37 mouse cellular contexts compared by ENCODE assay signal in the genomic region with DNA sequence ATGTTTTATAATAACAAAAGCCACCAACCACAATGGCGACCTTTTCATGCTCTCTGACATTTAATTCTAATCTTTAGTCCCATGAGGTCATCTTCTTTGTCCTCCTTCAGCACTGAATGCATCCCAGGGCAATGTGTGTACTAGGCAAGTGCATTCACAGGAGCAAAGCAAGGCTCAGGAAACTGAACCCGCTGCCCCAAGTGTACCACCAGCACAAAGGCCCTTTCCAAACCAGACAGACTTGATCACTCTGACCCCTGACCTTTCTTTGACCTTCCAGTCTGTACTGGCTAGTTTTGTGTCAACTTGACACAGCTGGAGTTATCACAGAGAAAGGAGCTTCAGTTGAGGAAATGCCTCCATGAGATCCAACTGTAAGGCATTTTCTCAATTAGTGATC. TPM values are rescaled to one million over a fixed set of nuclear protein-coding genes. Genes with fewer than 3 reads are reported as not detected.
DNase-seq lines count a peak whose midpoint lies in the region; ATAC-seq and TF ChIP-seq lines count a peak whose summit lies in the region.
"Had no signal": no experiment of that assay in that cellular context is flagged by ENCODE, and none has a peak within 500 bp of the region (broad histone marks: within the 10 kb centered on the region; RNA-seq: fewer than 3 reads in every experiment).

No protein-coding gene starts in this region.

- no peak for ATAC-seq in midbrain, embryonic 14.5 days (ENCODE audit: low FRiP score, low TSS enrichment)
- ATAC-seq in embryonic facial prominence, embryonic 14.5 days (ENCODE audit: low read depth): no peak
- ATAC-seq: forebrain, postnatal 0 days; Patski had no signal

- no peak for TF ChIP-seq POLR2A in lung, adult 2 months (IDR thresholded peaks at IDR 0.05; ENCODE audit: borderline replicate concordance, extremely low read depth, low read depth, low read length)

- H3K9me3 ChIP-seq in midbrain, embryonic 10.5 days (replicated peaks): no peaks in the 10 kb centered on the region
- H3K9me3 ChIP-seq in midbrain, embryonic 14.5 days (ENCODE audit: control insufficient read depth, low read length): no peaks in the 10 kb centered on the region
- no peaks in the 10 kb centered on the region for H3K9me3 ChIP-seq in ES-E14 (ENCODE audit: control insufficient read depth, insufficient read depth, low read depth, low read length)
- H3K9me3 ChIP-seq in embryonic facial prominence, embryonic 14.5 days (ENCODE audit: control insufficient read depth, low read length): no peaks in the 10 kb centered on the region
- H3K9me3 ChIP-seq: embryonic facial prominence, embryonic 15.5 days; forebrain, embryonic 12.5 days; G1E; heart, embryonic 12.5 days; hindbrain, embryonic 15.5 days; midbrain, embryonic 13.5 days had no signal

- peak overlapping the region; percentile 23; the same call in 1 of the 2 replicates for H3K27ac ChIP-seq in midbrain, embryonic 10.5 days (replicated peaks)
- H3K27ac ChIP-seq in midbrain, embryonic 14.5 days (replicated peaks; ENCODE audit: low read depth, low read length): no peak overlapping the region
- H3K27ac ChIP-seq in ES-E14 (ENCODE audit: insufficient read depth, low read depth, low read length, poor library complexity, severe bottlenecking): peak overlapping the region; percentile 57; the same call in 1 of the 2 replicates
- no peak overlapping the region for H3K27ac ChIP-seq in embryonic facial prominence, embryonic 14.5 days (replicated peaks; ENCODE audit: low read depth, low read length)

- in situ Hi-C loops in ES-E14 (cut with MboI; ENCODE audit: low sequenced_read_pairs in 2 of 2, unreplicated experiment in 2 of 2): no loop called here

- H3K9ac ChIP-seq in midbrain, embryonic 14.5 days (replicated peaks; ENCODE audit: low read length): no peak overlapping the region
- no peak overlapping the region for H3K9ac ChIP-seq in ES-E14 (ENCODE audit: insufficient read depth, low read depth, low read length, poor library complexity, severe bottlenecking)
- H3K9ac ChIP-seq in embryonic facial prominence, embryonic 14.5 days (ENCODE audit: low read depth, low read length): no peak overlapping the region
- H3K9ac ChIP-seq: embryonic facial prominence, embryonic 15.5 days; forebrain, embryonic 12.5 days; forebrain, postnatal 0 days; heart, embryonic 12.5 days; hindbrain, embryonic 15.5 days; midbrain, embryonic 13.5 days had no signal

- DNase-seq in midbrain, embryonic 10.5 days (ENCODE audit: low spot score): peak; percentile 61
- DNase-seq in midbrain, embryonic 14.5 days: no peak
- DNase-seq in ES-E14 (ENCODE audit: low read depth, low spot score) (no peak), R1 (ENCODE audit: low read depth, low spot score) (peak; percentile 47)
- peak; percentile 16 for DNase-seq in embryonic facial prominence, embryonic 14.5 days (ENCODE audit: low spot score)
- no peak for DNase-seq in lung, adult 2 months
- no peak for DNase-seq in urinary bladder, postnatal 25 days (ENCODE audit: low spot score)
- DNase-seq: adrenal gland, postnatal 25 days; B cell, adult 2 months; cerebellum, adult 11-12 months; cerebellum, adult 9-11 months; forebrain, postnatal 0 days; heart, adult 2 months; heart, postnatal 4 days; kidney, adult 18-20 months; layer of hippocampus, postnatal 36 days; left cerebral cortex, postnatal 4 days; lung, postnatal 36 days; thymus, adult 2 months had no signal

- peaks cover 41% of the 10 kb centered on the region for H3K4me1 ChIP-seq in midbrain, embryonic 10.5 days
- peaks cover 6% of the 10 kb centered on the region; the same call in 1 of the 2 replicates for H3K4me1 ChIP-seq in midbrain, embryonic 14.5 days (ENCODE audit: control insufficient read depth, insufficient read depth, low read length)
- H3K4me1 ChIP-seq in ES-E14 (ENCODE audit: control insufficient read depth in 2 of 2, insufficient read depth in 2 of 2, low read length in 2 of 2, poor library complexity in 1 of 2): peaks cover 12 to 26% of the 10 kb centered on the region in 2 experiments
- peaks cover 3% of the 10 kb centered on the region for H3K4me1 ChIP-seq in embryonic facial prominence, embryonic 14.5 days (ENCODE audit: control insufficient read depth, insufficient read depth, low read length)
- no peaks in the 10 kb centered on the region for H3K4me1 ChIP-seq in lung, adult 2 months (ENCODE audit: control insufficient read depth, insufficient read depth, low read length)

- H3K27me3 ChIP-seq in midbrain, embryonic 10.5 days (ENCODE audit: low read depth, poor library complexity, severe bottlenecking): peaks cover 12% of the 10 kb centered on the region; the same call in 1 of the 2 replicates
- H3K27me3 ChIP-seq in midbrain, embryonic 14.5 days (ENCODE audit: control insufficient read depth, insufficient read depth, low read length): no peaks in the 10 kb centered on the region
- no peaks in the 10 kb centered on the region for H3K27me3 ChIP-seq in embryonic facial prominence, embryonic 14.5 days (replicated peaks; ENCODE audit: control insufficient read depth, insufficient read depth, low read length)
- H3K27me3 ChIP-seq: embryonic facial prominence, embryonic 15.5 days; forebrain, embryonic 12.5 days; heart, embryonic 12.5 days; hindbrain, embryonic 15.5 days; midbrain, embryonic 13.5 days; Patski had no signal

- no peak overlapping the region for H3K4me3 ChIP-seq in midbrain, embryonic 10.5 days
- H3K4me3 ChIP-seq in midbrain, embryonic 14.5 days (replicated peaks; ENCODE audit: low read depth, low read length): no peak overlapping the region
- no peak overlapping the region for H3K4me3 ChIP-seq in ES-E14 (ENCODE audit: insufficient read depth in 1 of 2, low read depth in 1 of 2, low read length in 2 of 2, poor library complexity in 1 of 2, severe bottlenecking in 1 of 2)
- no peak overlapping the region for H3K4me3 ChIP-seq in embryonic facial prominence, embryonic 14.5 days (ENCODE audit: low read depth, low read length)
- no peak overlapping the region for H3K4me3 ChIP-seq in lung, adult 2 months (replicated peaks; ENCODE audit: extremely low read depth, low read depth, low read length)
- H3K4me3 ChIP-seq: embryonic facial prominence, embryonic 15.5 days; forebrain, embryonic 12.5 days; heart, adult 2 months; heart, embryonic 12.5 days; hindbrain, embryonic 15.5 days; midbrain, embryonic 13.5 days had no signal

- 38% methylated on average over 2 of the region's 2 CpGs for WGBS in midbrain, embryonic 10.5 days
- 18% methylated on average over 2 of the region's 2 CpGs for WGBS in midbrain, embryonic 14.5 days
- 53% methylated on average over 2 of the region's 2 CpGs for WGBS in embryonic facial prominence, embryonic 14.5 days
- WGBS in lung, adult 2 months: 63% methylated on average over 2 of the region's 2 CpGs

- peaks cover 21% of the 10 kb centered on the region for H3K36me3 ChIP-seq in midbrain, embryonic 10.5 days
- peaks cover 19% of the 10 kb centered on the region for H3K36me3 ChIP-seq in midbrain, embryonic 14.5 days (ENCODE audit: control insufficient read depth, insufficient read depth, low read length)
- H3K36me3 ChIP-seq in ES-E14 (ENCODE audit: control insufficient read depth, insufficient read depth, low read length, poor library complexity, severe bottlenecking): peaks cover 14% of the 10 kb centered on the region
- peaks cover 18% of the 10 kb centered on the region for H3K36me3 ChIP-seq in embryonic facial prominence, embryonic 14.5 days (ENCODE audit: control insufficient read depth, insufficient read depth, low read length)

- no peak overlapping the region for H3K4me2 ChIP-seq in midbrain, embryonic 14.5 days (ENCODE audit: low read length)
- H3K4me2 ChIP-seq in embryonic facial prominence, embryonic 14.5 days (ENCODE audit: low read depth, low read length): no peak overlapping the region
- H3K4me2 ChIP-seq: embryonic facial prominence, embryonic 15.5 days; forebrain, embryonic 12.5 days; heart, embryonic 12.5 days; hindbrain, embryonic 15.5 days had no signal

- TF ChIP-seq CTCF in lung, adult 2 months (IDR thresholded peaks at IDR 0.05; ENCODE audit: insufficient read depth, low read length): no peak

TF ChIP-seq in ES-E14, 5 proteins besides CTCF, POLR2A, EP300 and RAD21 (continues in another document):
- TF ChIP-seq HCFC1 (IDR thresholded peaks at IDR 0.05; ENCODE audit: borderline replicate concordance, insufficient read depth, low read length): no peak

RNA-seq across cellular contexts. Expression of a gene that starts 1.5 kb away (rescaled TPM):
- 39.7 and 45.1 TPM in 2 replicates for polyA plus RNA-seq in midbrain, embryonic 10.5 days (2016; fragmentation: Nextera tagmentation; extraction: Ambion mirVana)
- polyA plus RNA-seq in midbrain, embryonic 14.5 days (2014; fragmentation: Nextera tagmentation; extraction: Ambion mirVana): 28.1 and 41.7 TPM in 2 replicates
- total RNA-seq in ES-E14 (2012; rRNA removed): 47.9 and 57.7 TPM in 2 replicates
- polyA plus RNA-seq in embryonic facial prominence, embryonic 14.5 days (2014; fragmentation: Nextera tagmentation; extraction: Ambion mirVana): 27.9 and 30.0 TPM in 2 replicates
- polyA plus RNA-seq in lung, adult 2 months (2012; rRNA removed): 10.7 and 14.6 TPM in 2 replicates

RNA-seq across cellular contexts. Expression of a gene that starts 3.3 kb away (rescaled TPM):
- polyA plus RNA-seq in midbrain, embryonic 10.5 days (2016; fragmentation: Nextera tagmentation; extraction: Ambion mirVana): 5.0 and 6.8 TPM in 2 replicates
- 2.1 TPM in 1 of 2 replicates, not detected in the other for polyA plus RNA-seq in midbrain, embryonic 14.5 days (2014; fragmentation: Nextera tagmentation; extraction: Ambion mirVana)
- not detected in 2 replicates for total RNA-seq in ES-E14 (2012; rRNA removed)
- not detected in 2 replicates for polyA plus RNA-seq in embryonic facial prominence, embryonic 14.5 days (2014; fragmentation: Nextera tagmentation; extraction: Ambion mirVana)
- not detected in 2 replicates for polyA plus RNA-seq in lung, adult 2 months (2012; rRNA removed)
- total RNA-seq: common myeloid progenitor, adult 5-6 weeks; forebrain, postnatal 0 days; neutrophil, adult 5-6 weeks had no signal
- polyA plus RNA-seq: embryonic facial prominence, embryonic 15.5 days; forebrain, embryonic 12.5 days; forebrain, postnatal 0 days; G1E; heart, adult 2 months; heart, postnatal 0 days; hindbrain, embryonic 15.5 days; intestine, embryonic 14.5 days; kidney, postnatal 0 days; limb, embryonic 14.5 days; liver, embryonic 16.5 days; lung, embryonic 16.5 days; midbrain, embryonic 13.5 days; neural tube, embryonic 11.5 days; Patski; thymus, adult 2 months; urinary bladder, adult 2 months had no signal

RNA-seq across cellular contexts. Expression of a gene that starts 22.7 kb away (rescaled TPM):
- polyA plus RNA-seq in midbrain, embryonic 10.5 days (2016; fragmentation: Nextera tagmentation; extraction: Ambion mirVana): 114 and 118 TPM in 2 replicates
- 114 and 122 TPM in 2 replicates for polyA plus RNA-seq in midbrain, embryonic 14.5 days (2014; fragmentation: Nextera tagmentation; extraction: Ambion mirVana)
- 208 and 250 TPM in 2 replicates for total RNA-seq in ES-E14 (2012; rRNA removed)
- 132 and 140 TPM in 2 replicates for polyA plus RNA-seq in embryonic facial prominence, embryonic 14.5 days (2014; fragmentation: Nextera tagmentation; extraction: Ambion mirVana)
- polyA plus RNA-seq in lung, adult 2 months (2012; rRNA removed): 142 and 154 TPM in 2 replicates

RNA-seq across cellular contexts. Expression of a gene that starts 31.8 kb away (rescaled TPM):
- 61.7 and 69.7 TPM in 2 replicates for polyA plus RNA-seq in midbrain, embryonic 10.5 days (2016; fragmentation: Nextera tagmentation; extraction: Ambion mirVana)
- polyA plus RNA-seq in midbrain, embryonic 14.5 days (2014; fragmentation: Nextera tagmentation; extraction: Ambion mirVana): 73.9 and 100 TPM in 2 replicates
- total RNA-seq in ES-E14 (2012; rRNA removed): 39.1 and 59.4 TPM in 2 replicates
- polyA plus RNA-seq in embryonic facial prominence, embryonic 14.5 days (2014; fragmentation: Nextera tagmentation; extraction: Ambion mirVana): 52.6 and 55.0 TPM in 2 replicates
- 14.4 and 15.6 TPM in 2 replicates for polyA plus RNA-seq in lung, adult 2 months (2012; rRNA removed)

RNA-seq across cellular contexts. Expression of a gene that starts 54.7 kb away (rescaled TPM):
- polyA plus RNA-seq in midbrain, embryonic 10.5 days (2016; fragmentation: Nextera tagmentation; extraction: Ambion mirVana): 0.01 TPM in 1 of 2 replicates, not detected in the other
- 0.75 and 1.5 TPM in 2 replicates for polyA plus RNA-seq in midbrain, embryonic 14.5 days (2014; fragmentation: Nextera tagmentation; extraction: Ambion mirVana)
- 0.69 and 1.7 TPM in 2 replicates for total RNA-seq in ES-E14 (2012; rRNA removed)
- polyA plus RNA-seq in embryonic facial prominence, embryonic 14.5 days (2014; fragmentation: Nextera tagmentation; extraction: Ambion mirVana): 0.04 and 0.06 TPM in 2 replicates
- 0.80 and 1.2 TPM in 2 replicates for polyA plus RNA-seq in lung, adult 2 months (2012; rRNA removed)
- total RNA-seq: common myeloid progenitor, adult 5-6 weeks; megakaryocyte, adult 5-6 weeks had no signal
- polyA plus RNA-seq: G1E; heart, embryonic 12.5 days; heart, postnatal 0 days; intestine, embryonic 14.5 days; kidney, postnatal 0 days; liver, embryonic 16.5 days; lung, embryonic 16.5 days had no signal

Comparison
In these comparisons a context has a peak if more than half of its experiments do, and no peak if none do; other contexts are left out.
1. DNase-seq: peak in midbrain, embryonic 10.5 days (single experiment), R1 (single experiment) and embryonic facial prominence, embryonic 14.5 days (single experiment); none in midbrain, embryonic 14.5 days (single experiment), ES-E14 (single experiment), lung, adult 2 months (single experiment) and urinary bladder, postnatal 25 days (single experiment).
2. H3K27ac ChIP-seq: peak in midbrain, embryonic 10.5 days (single experiment) and ES-E14 (single experiment); none in midbrain, embryonic 14.5 days (single experiment) and embryonic facial prominence, embryonic 14.5 days (single experiment).